Mouse (Mus musculus) megakaryocyte-erythroid progenitor cell, adult 5-6 weeks (primary cell): ENCODE measurements around the gene Tiparp. TPM values are rescaled to one million over a fixed set of nuclear protein-coding genes. Genes with fewer than 3 reads are reported as not detected.

Experiments used
- total RNA-seq, 2 experiments: library from RNA; stranded (forward) in 1 of 2; stranded (reverse) in 1 of 2; fragments of 200-1000, 215-1000 nt in 1 of 2; fragments of >200 nt in 1 of 2; fragmentation: Nextera tagmentation in 1 of 2; gene quantifications; 2 replicates each; pipeline ENCODE4 v1.2.3; 2014 to 2017

Tiparp gene
- total RNA-seq, 2 experiments from 2014 or later = 3.5 to 8.3 TPM

Other genes with a start within 250 kb of the Tiparp start
- 119 and 126 TPM in 2 replicates for gene Ssr3, start 135.8 kb upstream of the Tiparp start, total RNA-seq (2014; fragmentation: Nextera tagmentation)
- gene Ssr3, start 135.8 kb upstream of the Tiparp start, total RNA-seq (2017) = 191 and 220 TPM in 2 replicates
- 2.0 TPM in 1 of 2 replicates, not detected in the other for gene Lekr1, start 137.8 kb downstream of the Tiparp start, total RNA-seq (2014; fragmentation: Nextera tagmentation)
- 1.9 and 3.3 TPM in 2 replicates for gene Lekr1, start 137.8 kb downstream of the Tiparp start, total RNA-seq (2017)